Mouse (Mus musculus): ENCODE measurements at regions not wholly inside any gene's neighbourhood (a gene's known extent, or its start where the extent isn't known, plus 50 kb on each side); places are given as distances from the start of the nearest gene placed in this dataset.

GRCm38 (mm10) chr16:93055545-93055944 is 229.6 kb upstream of the Runx1 start:
- DNase-seq = no peak

GRCm38 (mm10) chr16:93051233-93051632 is 225.3 kb upstream of the Runx1 start:
- DNase-seq = peak in 1 of 2 experiments; percentile 2

- no peak for DNase-seq
Observed at GRCm38 (mm10) chr16:93048418-93048932, 222.5 kb upstream of the Runx1 start.

- DNase-seq = no peak
Observed at GRCm38 (mm10) chr16:93047594-93047993, 221.6 kb upstream of the Runx1 start.

- DNase-seq = no peak
Observed at GRCm38 (mm10) chr16:93046221-93046620, 220.3 kb upstream of the Runx1 start.

- no peak for DNase-seq
Observed at GRCm38 (mm10) chr16:93043355-93043754, 217.4 kb upstream of the Runx1 start.

- no peak for DNase-seq
Observed at GRCm38 (mm10) chr16:93042941-93043340, 217.0 kb upstream of the Runx1 start.

- no peak for DNase-seq
Observed at GRCm38 (mm10) chr16:93042491-93042890, 216.5 kb upstream of the Runx1 start.

GRCm38 (mm10) chr16:93041887-93042286 is 215.9 kb upstream of the Runx1 start:
- no peak for DNase-seq

GRCm38 (mm10) chr16:93041399-93041798 is 215.4 kb upstream of the Runx1 start:
- DNase-seq = no peak

GRCm38 (mm10) chr16:93035626-93036025 is 209.7 kb upstream of the Runx1 start:
- DNase-seq = no peak

GRCm38 (mm10) chr16:93033943-93034342 is 208.0 kb upstream of the Runx1 start:
- no peak for DNase-seq

GRCm38 (mm10) chr16:93031624-93032023 is 205.7 kb upstream of the Runx1 start:
- DNase-seq = no peak

GRCm38 (mm10) chr16:93028640-93029039 is 202.7 kb upstream of the Runx1 start:
- DNase-seq = no peak

GRCm38 (mm10) chr16:93028016-93028415 is 202.1 kb upstream of the Runx1 start:
- DNase-seq = no peak

- no peak for DNase-seq
Observed at GRCm38 (mm10) chr16:93026094-93026648, 200.2 kb upstream of the Runx1 start.

GRCm38 (mm10) chr16:93019800-93020555 is 194.0 kb upstream of the Runx1 start:
- DNase-seq = no peak

- no peak for DNase-seq
Observed at GRCm38 (mm10) chr16:93018766-93019165, 192.8 kb upstream of the Runx1 start.

GRCm38 (mm10) chr16:93017025-93017424 is 191.1 kb upstream of the Runx1 start:
- DNase-seq = no peak

GRCm38 (mm10) chr16:93015636-93016035 is 189.7 kb upstream of the Runx1 start:
- no peak for DNase-seq

- DNase-seq = no peak
Observed at GRCm38 (mm10) chr16:93014991-93015390, 189.0 kb upstream of the Runx1 start.

- no peak for DNase-seq
Observed at GRCm38 (mm10) chr16:93013881-93014280, 187.9 kb upstream of the Runx1 start.

- no peak for DNase-seq
Observed at GRCm38 (mm10) chr16:93013256-93013655, 187.3 kb upstream of the Runx1 start.

GRCm38 (mm10) chr16:93011474-93011873 is 185.5 kb upstream of the Runx1 start:
- no peak for DNase-seq

Data from kidney, adult 8-10 months (tissue).